Mouse (Mus musculus) kidney, postnatal 14 days (tissue): Measurements from ENCODE around the gene Tmem184b.

Experiments
- DNase-seq: peaks from one replicate; pipeline ENCODE4 v3.0.0; 2022; ENCODE audit warnings: mixed read lengths

The Tmem184b gene

DNA sequence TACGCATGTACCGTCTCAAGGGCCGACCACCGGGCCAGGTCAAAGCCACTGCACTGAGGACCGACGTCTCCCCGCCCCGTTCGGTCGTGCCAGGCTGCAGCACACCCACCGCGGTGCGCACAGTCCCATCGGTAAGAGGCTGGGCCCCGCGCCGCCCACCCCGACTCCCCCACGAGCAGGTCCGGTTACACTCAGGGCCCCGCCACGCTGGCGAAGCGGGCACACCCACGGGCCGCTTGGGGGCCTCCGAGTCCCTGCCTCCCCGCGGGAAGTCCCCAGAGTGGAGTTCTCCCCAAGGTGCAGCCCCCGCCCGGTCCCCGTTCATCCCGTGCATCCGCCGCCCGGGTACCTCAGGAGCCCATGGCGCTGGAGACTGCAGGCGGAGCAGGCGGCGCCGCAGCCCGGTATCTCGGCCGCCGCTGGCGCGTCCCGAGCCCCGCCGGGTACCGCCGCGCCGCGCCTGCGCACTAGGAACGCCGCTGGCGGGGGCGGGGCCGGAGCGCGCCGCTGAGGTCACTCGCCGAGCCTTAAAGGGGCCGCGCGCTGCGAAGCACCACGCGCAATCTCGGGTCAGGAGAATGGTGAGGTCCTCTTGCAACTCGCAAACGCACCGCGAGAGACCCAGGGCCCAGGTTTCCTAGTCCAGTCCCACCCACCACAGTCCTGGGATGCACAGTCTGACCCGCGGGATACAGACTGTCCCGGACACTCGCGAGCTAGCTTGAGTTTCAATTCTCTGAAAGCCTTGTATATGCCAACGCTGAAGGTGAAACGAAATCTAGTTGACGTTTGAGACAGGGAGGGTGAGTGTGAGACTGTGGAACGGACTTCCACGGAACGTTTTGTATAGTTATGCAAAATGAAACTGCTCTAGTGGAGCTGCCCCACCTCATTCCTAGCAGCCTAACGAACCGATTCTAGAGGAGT, at the start of gene Tmem184b:
Gene Tmem184b (minus strand): TSS at position 734 of the 927 bp plus-strand sequence.
- peak; percentile 93 for DNase-seq

DNA sequence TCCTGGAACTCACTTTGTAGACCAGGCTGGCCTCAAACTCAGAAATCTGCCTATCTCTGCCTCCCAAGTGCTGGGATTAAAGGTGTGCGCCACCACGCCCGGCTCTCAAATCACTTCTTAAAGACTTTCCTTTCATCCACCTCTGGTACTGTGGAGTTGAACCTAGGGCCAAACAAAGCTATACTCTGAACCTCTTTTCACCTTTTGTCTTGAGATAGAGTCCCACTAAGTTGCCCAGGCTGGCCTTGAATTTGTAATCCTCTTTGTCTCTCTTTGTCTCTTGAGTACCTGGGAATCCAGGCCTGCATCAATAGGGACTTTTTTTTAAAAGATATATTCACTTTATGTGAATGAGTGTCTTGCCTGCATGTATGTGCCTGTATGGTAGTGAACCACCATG, 44.7 kb upstream of the Tmem184b start:
- no peak for DNase-seq

GRCm38 (mm10) chr15:79445786-79446654, 42.7 kb upstream of the Tmem184b start:
- no peak for DNase-seq

DNA sequence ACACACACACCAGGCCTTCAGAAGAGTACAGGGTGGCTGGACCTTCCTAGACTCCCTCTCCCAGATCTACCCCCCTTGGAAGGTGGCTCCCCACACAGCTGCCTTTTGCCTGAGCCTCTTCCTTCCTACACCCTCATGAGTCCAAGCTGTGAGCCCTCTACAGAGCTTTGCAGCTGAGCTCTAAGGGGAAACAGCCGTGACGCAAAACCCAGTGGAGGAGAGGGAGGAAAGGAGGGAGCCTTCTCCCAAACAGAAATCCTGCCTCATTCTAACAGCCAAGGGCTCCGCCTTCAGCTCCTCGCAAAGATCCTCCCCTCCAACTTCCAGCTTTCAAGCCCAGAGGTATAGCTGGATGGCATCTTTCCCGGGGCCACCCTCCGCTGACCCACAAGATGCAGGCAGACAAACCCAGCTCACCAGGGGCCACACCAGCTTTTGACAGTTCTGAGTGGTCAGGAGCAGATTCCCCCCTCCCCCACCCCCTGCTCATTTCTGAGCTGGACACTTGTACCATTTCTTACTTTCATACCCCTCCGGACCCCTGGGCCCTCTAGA, 40.6 kb upstream of the Tmem184b start:
- DNase-seq, result no peak

DNA sequence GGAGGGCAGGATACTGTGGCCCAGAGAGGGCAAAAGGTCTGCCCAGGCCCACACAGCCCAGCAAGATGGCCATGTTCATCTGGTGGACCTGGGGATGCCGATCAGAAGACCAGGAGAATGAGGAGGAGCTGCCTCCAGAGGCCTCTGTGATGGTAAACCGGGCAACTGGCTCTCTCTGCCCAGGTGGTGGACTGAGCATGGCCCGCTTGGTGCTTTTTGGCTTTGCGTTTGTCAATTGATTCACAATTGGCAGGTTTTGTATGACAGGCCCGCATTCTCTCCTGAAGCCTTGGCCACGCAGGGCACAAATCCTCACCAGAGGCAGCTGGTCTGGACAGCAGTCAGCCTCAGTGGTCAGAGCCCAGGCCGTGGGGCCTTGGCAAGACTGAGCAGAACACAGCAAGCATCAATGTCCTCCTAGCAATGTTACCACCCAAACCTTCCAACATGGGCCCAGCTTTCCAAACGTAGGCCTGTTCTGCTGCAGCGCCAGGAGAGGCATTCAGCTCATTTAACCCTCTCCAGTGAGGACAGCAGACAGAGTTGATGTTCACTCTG, 39.7 kb upstream of the Tmem184b start:
- DNase-seq, result no peak

- DNase-seq, result no peak
These were observed 38.9 kb upstream of the Tmem184b start for GRCm38 (mm10) chr15:79442257-79442611.

DNA sequence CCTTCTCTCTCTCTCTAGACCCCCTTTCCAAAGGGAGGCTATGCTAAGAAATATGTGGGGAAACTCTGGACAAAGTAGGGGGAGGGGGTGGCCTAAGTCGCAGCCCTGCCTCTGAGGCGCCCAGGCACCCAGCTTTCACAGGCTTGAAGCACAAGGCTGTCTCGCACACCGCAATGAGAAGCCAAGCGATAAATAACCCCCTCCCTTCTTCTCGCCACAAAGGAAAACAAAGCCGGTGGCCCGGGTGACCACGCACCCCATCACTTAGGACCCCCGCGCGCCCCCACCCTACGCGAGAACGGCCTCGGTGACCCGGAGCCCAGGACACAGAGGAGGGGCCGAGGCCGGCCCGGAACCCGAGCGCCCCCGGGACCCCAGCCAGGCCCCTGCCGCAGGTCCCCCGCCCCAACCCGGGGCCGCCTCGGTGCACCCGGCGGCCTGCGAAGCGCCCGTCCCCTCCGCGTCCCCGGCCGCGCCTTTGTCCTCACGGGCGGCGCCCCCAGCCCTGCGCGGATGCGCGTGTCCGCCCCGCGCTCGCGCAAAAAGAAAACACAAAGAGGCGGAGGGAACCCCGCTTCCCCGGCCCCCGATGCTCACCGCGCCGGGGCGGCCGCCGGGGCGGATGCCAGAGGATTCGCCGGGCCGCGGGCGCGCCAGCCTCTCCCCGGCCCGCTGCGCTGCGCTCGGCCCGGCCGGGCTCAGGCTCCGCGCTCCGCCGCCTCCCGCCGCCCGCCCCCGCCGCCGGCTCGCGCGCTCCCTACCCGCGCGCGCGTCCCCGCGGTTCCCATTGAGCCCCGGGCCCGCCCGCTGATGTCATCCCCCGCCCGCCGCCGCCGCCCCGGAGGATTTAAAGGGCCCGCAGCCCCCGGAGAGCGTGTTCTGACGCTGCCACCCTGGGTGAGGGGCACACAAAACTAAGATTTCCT, 38.2 kb upstream of the Tmem184b start:
- DNase-seq, result peak; percentile 90

DNA sequence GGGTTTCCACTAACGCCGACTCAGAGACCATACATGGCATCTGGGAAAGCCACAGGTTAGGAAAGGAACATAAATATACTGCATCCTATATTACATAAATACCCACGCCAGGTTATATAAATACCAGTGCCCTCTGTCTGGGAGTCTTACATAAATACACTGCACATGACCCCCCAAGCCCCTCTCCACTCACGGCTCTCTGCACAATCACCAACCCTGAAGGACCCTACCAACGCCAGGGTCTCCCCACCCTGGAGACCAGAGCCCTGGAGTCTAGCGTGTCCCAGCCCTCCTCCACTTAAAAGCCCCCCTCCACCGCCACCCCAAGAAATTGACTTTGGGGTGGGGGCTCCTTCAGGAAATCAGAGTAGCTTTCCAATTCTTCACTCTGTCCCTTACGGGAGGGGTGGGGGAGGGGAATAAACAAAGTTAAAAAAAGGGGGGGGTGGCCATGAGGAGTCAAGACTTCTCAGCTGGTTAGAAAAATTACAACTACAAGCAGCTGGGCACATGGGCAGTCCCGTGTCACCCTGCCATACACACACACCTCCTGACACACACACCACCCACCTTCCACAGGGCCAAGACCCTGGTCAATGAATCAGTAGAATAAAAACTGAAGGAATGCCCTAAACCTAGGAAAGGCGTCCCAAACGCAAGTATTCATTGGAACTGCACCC, 37.4 kb upstream of the Tmem184b start:
- no peak for DNase-seq

GRCm38 (mm10) chr15:79440223-79440622, 36.9 kb upstream of the Tmem184b start:
- DNase-seq, result peak; percentile 64

DNA sequence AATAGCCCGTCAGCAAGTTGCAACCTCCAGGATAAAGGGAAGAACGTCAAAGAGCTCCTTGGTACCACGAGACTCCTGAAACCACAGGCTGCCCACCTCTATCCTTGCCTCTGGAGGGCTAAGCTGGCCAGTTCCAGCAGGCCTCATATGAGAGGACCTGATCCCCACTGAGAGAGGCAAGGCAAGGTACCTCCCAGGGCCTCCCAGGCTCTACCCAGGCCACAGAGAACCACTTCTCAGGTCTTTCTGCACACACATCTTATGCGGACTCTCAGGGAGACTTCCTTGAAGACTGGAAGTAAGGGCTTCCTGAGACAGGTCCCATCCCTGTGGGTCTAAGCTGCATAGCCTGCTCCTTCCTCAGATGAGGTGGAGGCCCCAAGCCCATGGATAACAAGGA, 36.0 kb upstream of the Tmem184b start:
- DNase-seq, result no peak

GRCm38 (mm10) chr15:79438816-79439215, 35.4 kb upstream of the Tmem184b start:
- DNase-seq, result no peak

DNA sequence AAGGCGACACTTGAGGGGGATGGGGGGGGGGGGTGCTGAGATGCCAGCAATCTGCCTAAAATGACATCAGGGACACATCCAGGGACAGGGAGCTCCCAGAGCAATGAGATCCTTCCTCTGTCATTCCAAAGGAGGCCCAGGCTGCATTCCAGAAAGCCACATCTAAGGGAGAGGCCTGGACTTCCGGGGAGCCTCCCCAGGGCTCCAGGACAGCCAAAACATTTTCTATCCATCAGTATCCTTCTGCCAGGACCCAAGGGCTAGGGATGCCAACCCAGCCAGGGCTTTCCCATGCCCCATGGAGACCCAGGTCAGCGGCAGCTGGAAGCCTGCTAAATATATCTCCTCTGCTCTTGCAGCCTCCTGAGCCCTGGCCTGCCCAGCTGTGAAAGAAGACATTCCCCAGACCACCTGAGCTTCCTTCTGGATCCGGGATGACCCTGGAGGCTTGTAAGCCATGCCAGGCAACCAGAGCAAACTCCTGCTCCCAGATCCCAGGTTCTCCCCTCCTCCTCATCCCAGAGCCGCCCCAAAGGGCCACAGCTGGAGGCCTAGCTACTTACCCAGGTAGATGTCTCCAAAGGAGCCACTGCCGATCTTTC, 34.9 kb upstream of the Tmem184b start:
- DNase-seq, result no peak

DNA sequence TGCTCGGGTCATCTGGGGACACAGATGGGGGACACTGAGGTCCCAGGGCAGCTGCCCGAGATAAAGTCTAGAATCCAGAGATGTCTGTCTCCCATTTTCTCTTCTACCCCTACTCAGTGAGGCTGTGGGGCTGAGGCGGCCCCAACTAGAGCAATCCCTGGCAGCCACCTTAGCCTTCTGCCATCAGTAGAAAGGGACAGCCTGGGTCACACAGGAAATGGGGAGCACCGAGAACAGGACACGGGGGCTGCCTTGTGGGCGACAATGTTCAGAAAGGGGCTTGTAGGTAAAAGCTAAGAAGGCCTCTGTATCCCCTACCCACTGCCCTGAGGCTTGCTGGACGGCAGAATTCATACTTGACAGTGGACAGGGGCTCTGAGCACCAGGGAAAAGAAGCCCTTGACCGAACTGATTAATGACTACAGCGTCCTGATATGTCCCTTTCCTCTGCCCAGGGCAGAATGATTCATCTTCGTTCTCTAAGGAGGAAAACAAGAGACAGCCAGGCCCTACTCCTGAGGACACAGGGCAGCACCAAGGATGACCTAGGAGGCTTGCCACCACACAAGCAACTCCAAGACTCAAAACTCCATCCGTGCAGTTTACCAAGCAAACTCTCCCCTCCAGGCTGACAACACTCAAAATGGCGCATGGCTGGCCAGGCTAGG, 34.3 kb upstream of the Tmem184b start:
- no peak for DNase-seq

- DNase-seq, result peak; percentile 70
These were observed 33.1 kb upstream of the Tmem184b start for GRCm38 (mm10) chr15:79436481-79436921.

GRCm38 (mm10) chr15:79435191-79435671, 31.9 kb upstream of the Tmem184b start:
- DNase-seq, result peak; percentile 75

GRCm38 (mm10) chr15:79432892-79433291, 29.5 kb upstream of the Tmem184b start:
- DNase-seq, result peak; percentile 53

DNA sequence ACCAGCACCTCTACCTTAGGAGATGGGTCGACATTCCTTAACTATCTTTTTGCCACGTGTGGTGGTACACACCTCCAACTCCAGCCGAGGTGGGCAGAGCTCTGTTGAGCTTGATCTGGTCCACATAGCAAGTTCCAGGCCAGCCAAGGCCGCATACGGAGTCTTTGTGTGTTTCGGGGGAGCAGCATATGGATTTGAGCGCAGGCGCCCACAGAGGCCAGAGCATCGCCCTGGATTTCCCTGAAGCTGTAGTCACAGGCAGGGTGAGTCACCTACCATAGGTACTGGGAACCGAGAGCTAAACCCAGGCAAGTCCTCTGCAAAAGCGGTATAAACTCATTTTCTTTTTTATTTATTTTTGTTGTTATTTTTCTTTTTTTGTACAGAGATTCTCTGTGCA, 29.0 kb upstream of the Tmem184b start:
- no peak for DNase-seq

DNA sequence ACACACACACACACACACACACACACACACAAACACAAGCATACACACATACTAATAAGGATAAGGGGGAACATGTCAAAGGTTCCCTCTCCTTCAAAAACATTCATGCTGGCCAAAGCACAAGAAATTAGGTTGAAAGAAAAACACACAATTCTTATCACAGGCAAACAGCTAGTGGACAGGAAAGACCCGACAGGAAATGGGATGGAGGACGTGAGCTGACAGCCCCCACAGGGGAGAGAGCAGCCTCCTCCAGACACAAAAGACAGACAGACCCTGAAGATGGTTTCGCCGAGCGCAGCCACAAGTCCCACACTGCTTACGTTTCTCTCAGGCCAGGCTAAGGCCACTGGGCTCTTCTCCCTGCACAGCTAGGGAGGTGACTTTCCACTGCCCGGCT, 28.6 kb upstream of the Tmem184b start:
- DNase-seq, result no peak

DNA sequence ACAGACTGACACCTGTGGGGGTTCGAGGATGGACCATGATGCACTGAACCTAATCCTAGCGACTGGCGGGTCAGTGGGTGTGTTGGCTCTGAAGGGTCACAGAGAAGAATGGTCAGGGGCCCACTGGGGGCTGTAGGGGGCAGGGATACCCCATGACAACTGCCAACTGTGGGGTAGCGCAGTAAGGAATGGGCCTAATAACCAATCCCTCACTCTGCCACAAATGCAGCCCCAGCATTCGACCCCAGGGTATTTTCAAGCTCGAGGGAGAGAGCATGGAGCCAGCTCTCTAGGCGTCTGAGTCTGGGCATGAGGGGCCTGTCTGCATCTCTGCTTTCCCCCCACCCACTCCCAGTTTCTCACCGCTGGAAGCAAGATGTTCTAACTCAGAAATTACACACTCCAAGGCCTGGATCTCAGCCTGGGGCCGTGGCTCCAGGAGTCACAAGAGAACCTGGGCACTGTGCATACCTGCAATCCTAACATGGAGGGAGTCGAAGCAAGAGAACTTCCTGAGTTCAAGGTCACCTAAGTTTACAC, 27.2 kb upstream of the Tmem184b start:
- no peak for DNase-seq

- peak; percentile 53 for DNase-seq
These were observed 26.6 kb upstream of the Tmem184b start for GRCm38 (mm10) chr15:79429994-79430393.
